Comparison of ENCODE assay signal across 8 mouse cellular contexts in the genomic region with DNA sequence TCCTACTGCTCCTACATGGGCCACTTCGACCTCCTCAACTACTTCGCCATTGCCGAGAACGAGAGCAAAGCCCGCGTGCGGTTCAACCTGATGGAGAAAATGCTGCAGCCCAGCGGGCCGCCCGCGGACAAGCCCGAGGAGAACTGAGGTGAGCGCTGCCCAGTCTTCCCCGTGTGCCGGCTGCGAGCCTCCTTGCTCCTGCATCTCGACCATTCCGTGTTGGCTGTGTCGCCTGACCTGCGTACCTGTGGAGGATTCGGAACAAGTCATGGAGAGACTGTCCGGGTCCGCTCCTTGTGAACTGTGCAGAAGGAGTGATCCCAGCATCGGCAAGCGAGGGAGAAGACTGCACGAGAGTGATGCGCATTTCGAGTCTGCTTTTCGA. TPM values are rescaled to one million over a fixed set of nuclear protein-coding genes. Genes with fewer than 3 reads are reported as not detected.
DNase-seq lines count a peak whose midpoint lies in the region; ATAC-seq and TF ChIP-seq lines count a peak whose summit lies in the region.

No protein-coding gene starts in this region.

- H3K27ac ChIP-seq in heart, embryonic 15.5 days = no peak overlapping the region
- peak overlapping the region; percentile 10; the same call in 1 of the 2 replicates for H3K27ac ChIP-seq in bone marrow macrophage, adult 2 months (ENCODE audit: insufficient read depth, low read depth, low read length)
- H3K27ac ChIP-seq in hindbrain, embryonic 12.5 days = peak overlapping the region; percentile 76

- no peak for TF ChIP-seq POLR2A in bone marrow macrophage, adult 2 months (IDR thresholded peaks at IDR 0.05; ENCODE audit: borderline replicate concordance, low read depth, low read length)

- H3K4me1 ChIP-seq in heart, embryonic 15.5 days (replicated peaks) = peaks cover 11% of the 10 kb centered on the region
- peaks cover 12% of the 10 kb centered on the region for H3K4me1 ChIP-seq in bone marrow macrophage, adult 2 months (ENCODE audit: control insufficient read depth, insufficient read depth, low read length)
- H3K4me1 ChIP-seq in hindbrain, embryonic 12.5 days = peaks cover 12% of the 10 kb centered on the region

- ATAC-seq in heart, embryonic 15.5 days (replicated peaks; ENCODE audit: insufficient number of reproducible peaks, insufficient read depth, low FRiP score, low read depth) = 0 out of 2 replicates have a peak, but pooled peaks have one; percentile 6
- ATAC-seq in hindbrain, embryonic 12.5 days (ENCODE audit: low FRiP score) = peak; percentile 27; the same call in 1 of the 2 replicates
- peak; percentile 36 for ATAC-seq in megakaryocyte-erythroid progenitor cell, adult 5-6 weeks (replicated peaks; ENCODE audit: low FRiP score, low TSS enrichment, poor library complexity, severe bottlenecking)

- H3K4me3 ChIP-seq in heart, embryonic 15.5 days = peak overlapping the region; percentile 77
- H3K4me3 ChIP-seq in bone marrow macrophage, adult 2 months (ENCODE audit: insufficient read depth, low read length) = peak overlapping the region; percentile 92
- H3K4me3 ChIP-seq in hindbrain, embryonic 12.5 days = peak overlapping the region; percentile 86

- TF ChIP-seq CTCF in bone marrow macrophage, adult 2 months (IDR thresholded peaks at IDR 0.05; ENCODE audit: low read depth, low read length) = no peak

- under 1% methylated on average over 29 of the region's 29 CpGs for WGBS in heart, embryonic 15.5 days
- WGBS in hindbrain, embryonic 12.5 days = under 1% methylated on average over 29 of the region's 29 CpGs

- H3K36me3 ChIP-seq in heart, embryonic 15.5 days = no peaks in the 10 kb centered on the region
- H3K36me3 ChIP-seq in hindbrain, embryonic 12.5 days = 0 out of 2 replicates have a peak, but pooled peaks cover 2% of the 10 kb centered on the region

- no peaks in the 10 kb centered on the region for H3K9me3 ChIP-seq in heart, embryonic 15.5 days (replicated peaks)
- H3K9me3 ChIP-seq in hindbrain, embryonic 12.5 days (replicated peaks) = no peaks in the 10 kb centered on the region

- peak overlapping the region; percentile 61 for H3K9ac ChIP-seq in heart, embryonic 15.5 days
- peak overlapping the region; percentile 86 for H3K9ac ChIP-seq in hindbrain, embryonic 12.5 days

- peak overlapping the region; percentile 86 for H3K4me2 ChIP-seq in heart, embryonic 15.5 days
- H3K4me2 ChIP-seq in hindbrain, embryonic 12.5 days (replicated peaks) = peak overlapping the region; percentile 91

- no peak for DNase-seq in heart, adult 9 months (ENCODE audit: low spot score in 2 of 2)
- DNase-seq in adrenal gland, postnatal 14 days = no peak
- no peak for DNase-seq in right cerebral cortex, postnatal 14 days
- no peak for DNase-seq in adipocyte (ENCODE audit: low spot score)

- no peaks in the 10 kb centered on the region for H3K27me3 ChIP-seq in heart, embryonic 15.5 days
- H3K27me3 ChIP-seq in hindbrain, embryonic 12.5 days = no peaks in the 10 kb centered on the region

RNA-seq across cellular contexts. Expression of gene Sf3b5, which starts 3.6 kb away (rescaled TPM):
- polyA plus RNA-seq in heart, embryonic 15.5 days (2015; fragmentation: Nextera tagmentation; extraction: Ambion mirVana) = 25.1 TPM in 2 replicates
- polyA plus RNA-seq in bone marrow macrophage, adult 2 months (2012; ENCODE audit: insufficient read depth, insufficient read length, missing spikeins) = 17.1 and 18.9 TPM in 2 replicates
- 26.8 and 30.6 TPM in 2 replicates for polyA plus RNA-seq in hindbrain, embryonic 12.5 days (2016; fragmentation: Nextera tagmentation; extraction: Ambion mirVana)
- 20.3 and 28.6 TPM in 2 replicates for total RNA-seq in megakaryocyte-erythroid progenitor cell, adult 5-6 weeks (2014; fragmentation: Nextera tagmentation)
- total RNA-seq in megakaryocyte-erythroid progenitor cell, adult 5-6 weeks (2017) = 20.3 and 23.7 TPM in 2 replicates
- total RNA-seq in adrenal gland, postnatal 14 days (2021) = 11.0 and 11.2 TPM in 2 replicates

RNA-seq across cellular contexts. Expression of gene Stx11, which starts 44.6 kb away (rescaled TPM):
- polyA plus RNA-seq in heart, embryonic 15.5 days (2015; fragmentation: Nextera tagmentation; extraction: Ambion mirVana) = 3.5 and 5.9 TPM in 2 replicates
- 4.0 and 7.9 TPM in 2 replicates for polyA plus RNA-seq in bone marrow macrophage, adult 2 months (2012; ENCODE audit: insufficient read depth, insufficient read length, missing spikeins)
- polyA plus RNA-seq in hindbrain, embryonic 12.5 days (2016; fragmentation: Nextera tagmentation; extraction: Ambion mirVana) = 2.2 and 3.0 TPM in 2 replicates
- total RNA-seq in megakaryocyte-erythroid progenitor cell, adult 5-6 weeks (2014; fragmentation: Nextera tagmentation) = 16.8 and 18.1 TPM in 2 replicates
- total RNA-seq in megakaryocyte-erythroid progenitor cell, adult 5-6 weeks (2017) = 13.3 and 14.6 TPM in 2 replicates
- 6.2 and 6.7 TPM in 2 replicates for total RNA-seq in adrenal gland, postnatal 14 days (2021)

RNA-seq across cellular contexts. Expression of gene Plagl1, which starts 51.6 kb away (rescaled TPM):
- 165 and 200 TPM in 2 replicates for polyA plus RNA-seq in heart, embryonic 15.5 days (2015; fragmentation: Nextera tagmentation; extraction: Ambion mirVana)
- polyA plus RNA-seq in bone marrow macrophage, adult 2 months (2012; ENCODE audit: insufficient read depth, insufficient read length, missing spikeins) = 0.20 TPM in 1 of 2 replicates, not detected in the other
- polyA plus RNA-seq in hindbrain, embryonic 12.5 days (2016; fragmentation: Nextera tagmentation; extraction: Ambion mirVana) = 60.3 and 80.0 TPM in 2 replicates
- not detected in 2 replicates for total RNA-seq in megakaryocyte-erythroid progenitor cell, adult 5-6 weeks (2014; fragmentation: Nextera tagmentation)
- total RNA-seq in megakaryocyte-erythroid progenitor cell, adult 5-6 weeks (2017) = not detected in 2 replicates
- total RNA-seq in adrenal gland, postnatal 14 days (2021) = 13.0 and 15.7 TPM in 2 replicates

Comparison
In these comparisons a context has a peak if more than half of its experiments do, and no peak if none do; other contexts are left out.
1. RNA of gene Plagl1, which starts 51.6 kb away (polyA plus RNA-seq): 165 to 200 TPM in heart, embryonic 15.5 days and 60.3 to 80.0 TPM in hindbrain, embryonic 12.5 days; 0.20 TPM in bone marrow macrophage, adult 2 months; every median in the first group is over 10 times any median in the second.
2. Peak in every context shown above with its lines, with median percentiles within 50 percentile points of each other: ATAC-seq and H3K4me3 ChIP-seq.